Mouse (Mus musculus) megakaryocyte, embryonic 14.5 days (primary cell): ENCODE measurements at regions not wholly inside any gene's neighbourhood (a gene's known extent, or its start where the extent isn't known, plus 50 kb on each side); places are given as distances from the start of the nearest gene placed in this dataset.

Experiments used
- H3K27me3 ChIP-seq: replicated peaks from 2 replicates; pipeline ENCODE3; 2012; ENCODE audit warnings: inconsistent platforms
- H3K36me3 ChIP-seq: replicated peaks from 2 replicates; pipeline ENCODE3; 2012; ENCODE audit warnings: low read length, inconsistent platforms, mixed read lengths
- H3K4me1 ChIP-seq: 2 replicates; pipeline ENCODE4 v1.6.1; 2012; ENCODE audit warnings: inconsistent platforms
- H3K4me3 ChIP-seq: replicated peaks from 2 replicates; pipeline ENCODE3; 2012; ENCODE audit warnings: moderate library complexity, mild to moderate bottlenecking, inconsistent platforms
- H3K9me3 ChIP-seq: 2 replicates; pipeline ENCODE4 v1.6.1; 2012; ENCODE audit warnings: inconsistent platforms
- FLI1 ChIP-seq: IDR thresholded peaks from 2 replicates; pipeline ENCODE4 v1.6.1; 2012; ENCODE audit warnings: low read length, inconsistent platforms, mixed read lengths
- GATA1 ChIP-seq: IDR thresholded peaks from 3 replicates; pipeline ENCODE4 v1.6.1; 2012; ENCODE audit warnings: mixed read lengths, low read length, inconsistent platforms, borderline replicate concordance

DNA sequence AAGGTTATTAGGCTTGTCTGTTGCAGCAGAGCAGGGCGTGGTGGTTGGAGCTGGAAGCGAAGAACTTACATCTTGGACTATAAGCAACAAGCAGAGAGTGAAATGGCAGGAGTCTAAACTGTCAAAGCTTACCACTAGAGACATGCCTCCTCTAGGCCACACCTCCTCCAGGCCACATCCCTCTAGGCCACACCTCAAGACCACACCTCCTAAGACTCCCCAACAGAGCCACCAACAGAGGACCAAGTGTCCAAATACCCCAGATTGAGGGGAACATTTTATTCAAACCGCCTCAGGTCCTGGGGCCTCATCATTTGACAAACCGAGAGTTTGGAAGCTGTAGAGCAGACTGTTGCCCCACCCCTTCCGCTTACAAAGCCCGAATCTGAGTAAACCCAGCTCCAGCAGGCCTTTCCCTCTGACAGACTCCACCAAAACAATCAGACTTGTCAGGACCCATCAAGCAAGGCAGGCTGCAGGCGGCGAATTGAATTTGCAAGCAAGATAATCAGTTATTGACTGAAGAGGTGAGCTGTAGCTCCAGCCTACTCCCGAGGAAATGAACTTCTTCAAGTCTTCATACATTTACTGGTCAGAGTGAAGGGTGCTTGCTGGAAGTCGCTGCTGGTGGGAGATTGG lies 253.5 kb upstream of the Kcnab2 start:
- Histone ChIP-seq H3K4me3 (no peak overlapping the region), H3K9me3 (peaks cover 85% of the 10 kb centered on the region), H3K4me1 (no peaks in the 10 kb centered on the region), H3K36me3 (no peaks in the 10 kb centered on the region), H3K27me3 (no peaks in the 10 kb centered on the region)
- TF ChIP-seq GATA1: no peak
- TF ChIP-seq FLI1: no peak

DNA sequence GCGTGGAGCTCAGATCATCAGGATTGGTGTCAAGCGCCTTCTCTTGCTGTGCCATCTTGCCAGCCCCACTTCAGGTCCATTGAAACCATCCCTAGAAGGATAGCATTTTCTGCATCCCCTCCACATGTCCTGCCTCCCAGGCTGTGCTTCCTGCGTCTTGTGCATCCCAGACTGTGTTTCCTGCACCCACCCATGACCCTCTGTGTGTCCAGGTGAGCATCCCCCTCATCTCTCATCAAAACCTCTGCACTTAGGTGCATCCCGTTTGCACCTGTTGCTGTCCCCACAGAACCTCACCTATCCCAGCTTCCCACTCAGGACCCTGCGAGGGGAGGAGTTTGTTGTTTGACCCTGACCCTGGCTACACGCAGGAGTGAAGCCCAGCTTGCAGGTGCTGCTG lies 251.8 kb upstream of the Kcnab2 start:
- H3K4me1 ChIP-seq: no peaks in the 10 kb centered on the region
- H3K9me3 ChIP-seq: peaks cover 87% of the 10 kb centered on the region
- TF ChIP-seq GATA1: no peak
- no peak for TF ChIP-seq FLI1
- H3K4me3 ChIP-seq: peak overlapping the region; percentile 14
- H3K27me3 ChIP-seq: no peaks in the 10 kb centered on the region
- H3K36me3 ChIP-seq: no peaks in the 10 kb centered on the region

DNA sequence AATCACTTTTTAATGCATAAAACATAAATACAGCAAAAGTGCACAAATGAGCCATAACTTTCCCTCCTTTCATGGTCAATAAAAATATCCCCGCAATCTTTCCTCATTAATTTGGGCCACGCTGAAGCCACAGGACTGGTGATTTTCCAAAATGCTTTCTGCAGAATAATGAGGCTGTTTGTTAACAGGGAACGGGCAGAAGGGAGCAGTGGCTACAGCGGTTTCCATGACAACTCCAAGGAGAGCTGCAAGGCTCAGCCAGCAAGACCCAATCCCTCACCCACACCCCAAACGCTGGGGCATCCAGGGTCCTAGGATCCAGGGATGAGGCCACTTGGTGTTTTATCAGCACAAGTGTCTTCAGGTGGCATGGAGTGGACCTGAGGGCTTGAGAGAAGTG lies 248.2 kb upstream of the Kcnab2 start:
- Histone ChIP-seq H3K4me3 (no peak overlapping the region), H3K4me1 (no peaks in the 10 kb centered on the region), H3K36me3 (no peaks in the 10 kb centered on the region), H3K9me3 (peaks cover 90% of the 10 kb centered on the region), H3K27me3 (no peaks in the 10 kb centered on the region)
- no peak for TF ChIP-seq FLI1
- no peak for TF ChIP-seq GATA1

GRCm38 (mm10) chr4:152725423-152725822 lies 247.8 kb upstream of the Kcnab2 start:
- no peaks in the 10 kb centered on the region for H3K4me1 ChIP-seq
- H3K27me3 ChIP-seq: no peaks in the 10 kb centered on the region
- no peaks in the 10 kb centered on the region for H3K36me3 ChIP-seq
- no peak overlapping the region for H3K4me3 ChIP-seq
- TF ChIP-seq GATA1: no peak
- no peak for TF ChIP-seq FLI1
- peaks cover 90% of the 10 kb centered on the region for H3K9me3 ChIP-seq

DNA sequence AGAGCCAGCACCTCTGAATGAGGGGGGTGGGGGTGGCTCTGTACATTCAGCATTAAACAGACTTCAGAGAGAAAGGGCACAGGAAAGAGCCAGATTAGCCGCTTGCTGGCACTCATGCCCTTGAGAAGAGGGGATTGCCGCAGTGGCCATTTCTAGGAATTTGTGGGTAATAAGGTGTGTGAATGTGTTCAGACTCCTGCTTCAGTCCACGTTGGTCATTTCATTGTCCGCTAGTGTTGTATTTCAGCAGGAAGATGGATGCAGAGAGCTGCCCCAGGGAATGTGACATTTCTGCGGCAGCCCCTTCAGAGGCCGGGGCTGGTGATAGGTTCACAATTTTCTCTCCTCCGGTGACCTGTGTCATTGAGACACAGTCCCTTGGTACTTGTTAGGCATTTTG lies 247.1 kb upstream of the Kcnab2 start:
- no peak for TF ChIP-seq FLI1
- no peak for TF ChIP-seq GATA1
- Histone ChIP-seq H3K9me3 (peaks cover 90% of the 10 kb centered on the region), H3K36me3 (no peaks in the 10 kb centered on the region), H3K4me1 (no peaks in the 10 kb centered on the region), H3K4me3 (no peak overlapping the region), H3K27me3 (no peaks in the 10 kb centered on the region)

DNA sequence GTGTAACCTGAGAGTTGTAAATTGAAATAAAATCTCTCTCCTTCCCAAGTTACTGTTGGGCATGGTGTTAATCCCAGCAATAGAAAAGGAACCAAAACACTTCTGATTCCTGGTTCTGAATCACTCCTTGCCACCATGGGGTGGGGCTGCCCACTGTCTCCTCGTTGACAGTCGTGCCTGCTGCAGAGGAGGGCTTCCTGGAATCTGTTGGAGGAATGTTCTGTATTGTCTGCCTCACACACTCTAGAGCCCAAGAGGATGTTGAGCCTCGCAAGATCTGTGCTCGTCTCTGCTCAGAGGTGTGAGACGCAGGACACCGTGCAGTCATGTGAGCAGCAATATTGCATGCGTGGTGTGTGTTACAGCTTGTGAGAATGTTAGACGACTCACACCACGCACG lies 246.4 kb upstream of the Kcnab2 start:
- H3K27me3 ChIP-seq: no peaks in the 10 kb centered on the region
- no peaks in the 10 kb centered on the region for H3K4me1 ChIP-seq
- peaks cover 91% of the 10 kb centered on the region for H3K9me3 ChIP-seq
- H3K36me3 ChIP-seq: no peaks in the 10 kb centered on the region
- no peak for TF ChIP-seq GATA1
- TF ChIP-seq FLI1: no peak
- H3K4me3 ChIP-seq: peak overlapping the region; percentile 16

DNA sequence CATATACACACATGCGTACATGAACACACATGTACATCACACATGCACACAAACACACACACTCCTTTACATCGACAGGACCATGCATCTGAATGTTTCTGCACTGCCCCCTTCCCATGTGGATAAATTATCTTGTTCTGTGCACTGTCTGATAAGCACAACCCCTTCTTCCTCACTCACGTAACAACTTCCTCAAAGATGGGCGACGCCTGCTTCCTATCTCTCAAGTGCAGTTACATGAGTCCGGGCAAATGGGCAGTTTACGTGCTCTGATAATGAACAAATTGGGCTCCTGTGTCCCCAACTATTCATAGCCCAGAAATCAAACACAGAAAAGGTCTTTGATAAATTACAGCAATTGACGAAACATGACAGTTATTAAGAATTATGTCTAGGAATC lies 242.9 kb upstream of the Kcnab2 start:
- Histone ChIP-seq H3K27me3 (no peaks in the 10 kb centered on the region), H3K4me1 (no peaks in the 10 kb centered on the region), H3K4me3 (peak overlapping the region; percentile 47), H3K36me3 (no peaks in the 10 kb centered on the region), H3K9me3 (peaks cover 95% of the 10 kb centered on the region)
- no peak for TF ChIP-seq GATA1
- no peak for TF ChIP-seq FLI1

DNA sequence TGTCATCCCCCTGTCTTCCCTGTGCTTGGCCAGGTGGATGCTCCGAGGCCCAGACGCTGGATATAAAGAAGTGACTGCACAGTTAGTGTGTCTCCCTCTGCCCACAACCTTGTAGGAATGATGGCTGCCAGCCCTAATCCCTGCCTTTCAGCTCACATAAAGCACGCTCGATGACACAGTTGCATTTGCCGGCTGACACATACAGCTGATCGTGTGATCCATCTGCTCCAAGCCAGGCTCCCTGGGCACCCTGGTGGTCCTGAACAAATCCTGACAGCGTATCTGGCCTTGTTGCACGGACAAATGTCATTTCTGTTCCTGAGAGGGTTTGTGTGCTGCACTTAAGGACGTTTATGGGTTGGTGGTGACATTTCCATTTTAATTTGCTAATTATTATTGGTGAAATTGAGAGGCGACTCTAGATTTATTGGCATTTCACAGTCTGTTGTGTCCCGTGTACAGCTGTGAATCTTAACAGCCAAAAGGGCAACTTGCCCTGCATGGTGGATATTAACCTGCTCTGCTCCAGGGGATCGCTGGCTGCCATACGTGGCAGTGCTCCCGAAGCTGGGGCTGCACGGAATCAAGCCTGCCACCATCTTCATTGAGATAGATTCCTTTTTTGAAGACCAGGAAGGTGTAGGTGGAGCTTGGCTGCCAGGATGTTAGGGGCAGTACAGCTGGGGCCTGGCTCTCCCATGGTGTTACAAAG lies 241.9 kb upstream of the Kcnab2 start:
- no peaks in the 10 kb centered on the region for H3K36me3 ChIP-seq
- peaks cover 93% of the 10 kb centered on the region for H3K9me3 ChIP-seq
- no peaks in the 10 kb centered on the region for H3K4me1 ChIP-seq
- H3K4me3 ChIP-seq: peak overlapping the region; percentile 57
- TF ChIP-seq FLI1 (no peak), GATA1 (no peak)
- no peaks in the 10 kb centered on the region for H3K27me3 ChIP-seq

- no peaks in the 10 kb centered on the region for H3K27me3 ChIP-seq
- H3K9me3 ChIP-seq: peaks cover 85% of the 10 kb centered on the region
- H3K36me3 ChIP-seq: no peaks in the 10 kb centered on the region
- H3K4me3 ChIP-seq: peak overlapping the region; percentile 21
- H3K4me1 ChIP-seq: no peaks in the 10 kb centered on the region
- TF ChIP-seq FLI1 (no peak), GATA1 (no peak)
Measured at GRCm38 (mm10) chr4:152710339-152710738, 232.7 kb upstream of the Kcnab2 start.

DNA sequence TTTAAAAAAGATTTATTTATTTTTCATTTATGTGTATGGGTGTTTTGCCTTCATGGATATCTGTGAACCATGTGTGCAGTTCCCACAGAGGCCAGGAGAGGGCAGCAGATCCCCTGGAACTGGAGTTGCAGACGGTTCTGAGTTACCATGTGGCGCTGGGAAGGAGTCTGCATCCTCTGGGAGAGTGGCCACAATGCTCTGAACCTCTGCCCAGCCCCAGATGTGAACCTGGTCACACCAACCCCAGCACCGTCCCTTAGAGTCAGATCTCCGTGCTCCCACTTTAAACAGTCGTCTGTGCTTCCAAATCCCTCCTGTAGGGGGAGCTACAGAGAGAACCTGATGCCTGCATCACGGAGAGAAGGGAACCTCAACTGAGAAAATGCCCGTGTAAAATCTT lies 222.5 kb upstream of the Kcnab2 start:
- H3K27me3 ChIP-seq: no peaks in the 10 kb centered on the region
- H3K9me3 ChIP-seq: peaks cover 90% of the 10 kb centered on the region
- no peaks in the 10 kb centered on the region for H3K36me3 ChIP-seq
- no peak overlapping the region for H3K4me3 ChIP-seq
- no peaks in the 10 kb centered on the region for H3K4me1 ChIP-seq
- TF ChIP-seq FLI1 (no peak), GATA1 (no peak)
